ENCODE assay signal across 8 mouse cellular contexts in genomic region chr9:21030781-21031250, GRCm38 (mm10). TPM values are rescaled to one million over a fixed set of nuclear protein-coding genes. Genes with fewer than 3 reads are reported as not detected.
A peak's percentile ranks its signal among the peaks of the same experiment; 100 is the strongest.
DNase-seq lines count a peak whose midpoint lies in the region; ATAC-seq and TF ChIP-seq lines count a peak whose summit lies in the region.

No protein-coding gene starts in this region.

- under 1% methylated on average over 13 of the region's 13 CpGs for WGBS in cerebellum, adult 2 months
- WGBS in forebrain, embryonic 16.5 days = 0% methylated on average over 13 of the region's 13 CpGs
- under 1% methylated on average over 13 of the region's 13 CpGs for WGBS in lung, adult 2 months
- under 1% methylated on average over 13 of the region's 13 CpGs for WGBS in neural tube, embryonic 15.5 days

- H3K9ac ChIP-seq in forebrain, embryonic 16.5 days (replicated peaks; ENCODE audit: low read depth, low read length) = no peak overlapping the region
- peak overlapping the region; percentile 47; the same call in 1 of the 2 replicates for H3K9ac ChIP-seq in neural tube, embryonic 15.5 days (replicated peaks)

- peak overlapping the region; percentile 44 for H3K4me3 ChIP-seq in cerebellum, adult 2 months (replicated peaks; ENCODE audit: insufficient read depth, low read depth, low read length)
- peak overlapping the region; percentile 61 for H3K4me3 ChIP-seq in forebrain, embryonic 16.5 days (replicated peaks; ENCODE audit: low read length)
- peak overlapping the region; percentile 84 for H3K4me3 ChIP-seq in layer of hippocampus, adult 2 months
- peak overlapping the region; percentile 72 for H3K4me3 ChIP-seq in lung, adult 2 months (replicated peaks; ENCODE audit: extremely low read depth, low read depth, low read length)
- H3K4me3 ChIP-seq in neural tube, embryonic 15.5 days (replicated peaks) = peak overlapping the region; percentile 48

- peaks cover 9% of the 10 kb centered on the region for H3K4me1 ChIP-seq in cerebellum, adult 2 months (ENCODE audit: control insufficient read depth, insufficient read depth, low read length)
- peaks cover 42% of the 10 kb centered on the region for H3K4me1 ChIP-seq in forebrain, embryonic 16.5 days (replicated peaks; ENCODE audit: control insufficient read depth, insufficient read depth, low read length)
- H3K4me1 ChIP-seq in lung, adult 2 months (ENCODE audit: control insufficient read depth, insufficient read depth, low read length) = peaks cover 14% of the 10 kb centered on the region
- peaks cover 66% of the 10 kb centered on the region for H3K4me1 ChIP-seq in neural tube, embryonic 15.5 days

- no peaks in the 10 kb centered on the region for H3K36me3 ChIP-seq in forebrain, embryonic 16.5 days (ENCODE audit: control insufficient read depth, insufficient read depth)
- H3K36me3 ChIP-seq in neural tube, embryonic 15.5 days = no peaks in the 10 kb centered on the region

- peak; percentile 37 for ATAC-seq in forebrain, embryonic 16.5 days
- ATAC-seq in neural tube, embryonic 15.5 days (ENCODE audit: low FRiP score) = peak; percentile 62

- H3K27me3 ChIP-seq in cerebellum, adult 2 months (ENCODE audit: control insufficient read depth, insufficient read depth, low read length) = no peaks in the 10 kb centered on the region; the same call in 1 of the 2 replicates
- peaks cover 64% of the 10 kb centered on the region for H3K27me3 ChIP-seq in forebrain, embryonic 16.5 days (replicated peaks; ENCODE audit: control insufficient read depth, insufficient read depth, low read length)
- H3K27me3 ChIP-seq in neural tube, embryonic 15.5 days (replicated peaks) = peaks cover 80% of the 10 kb centered on the region

- H3K4me2 ChIP-seq in forebrain, embryonic 16.5 days (ENCODE audit: low read length) = peak overlapping the region; percentile 99
- peak overlapping the region; percentile 86 for H3K4me2 ChIP-seq in neural tube, embryonic 15.5 days

- no peaks in the 10 kb centered on the region for H3K9me3 ChIP-seq in forebrain, embryonic 16.5 days (ENCODE audit: control insufficient read depth, low read length)
- H3K9me3 ChIP-seq in neural tube, embryonic 15.5 days (replicated peaks) = no peaks in the 10 kb centered on the region

- TF ChIP-seq POLR2A in cerebellum, adult 2 months (IDR thresholded peaks at IDR 0.05; ENCODE audit: borderline replicate concordance, insufficient read depth, low read length) = no peak
- no peak for TF ChIP-seq POLR2A in lung, adult 2 months (IDR thresholded peaks at IDR 0.05; ENCODE audit: borderline replicate concordance, extremely low read depth, low read depth, low read length)

- H3K27ac ChIP-seq in cerebellum, adult 2 months (ENCODE audit: insufficient read depth, low read length) = no peak overlapping the region
- H3K27ac ChIP-seq in forebrain, embryonic 16.5 days (ENCODE audit: low read length) = no peak overlapping the region
- peak overlapping the region; percentile 98 for H3K27ac ChIP-seq in layer of hippocampus, adult 2 months
- peak overlapping the region; percentile 34; the same call in 1 of the 2 replicates for H3K27ac ChIP-seq in neural tube, embryonic 15.5 days (replicated peaks)

- peak; percentile 87 for DNase-seq in MN1 (ENCODE audit: low spot score)
- peak; percentile 76 to 80 for DNase-seq in cerebellum, adult 2 months
- DNase-seq in heart, postnatal 4 days = peak; percentile 92
- DNase-seq in layer of hippocampus, adult 2 months (ENCODE audit: low spot score in 2 of 2) = peak; percentile 83 to 89
- DNase-seq in lung, adult 2 months = peak; percentile 76
- DNase-seq in testis, postnatal 14 days (ENCODE audit: low spot score) = peak; percentile 84

- TF ChIP-seq CTCF in cerebellum, adult 2 months (IDR thresholded peaks at IDR 0.05; ENCODE audit: borderline replicate concordance, insufficient read depth, low read depth, low read length) = peak; percentile 22; the same call in 1 of the 2 replicates
- peak; percentile 73 for TF ChIP-seq CTCF in layer of hippocampus, adult 2 months (conservative IDR thresholded peaks at IDR 0.05)
- peak; percentile 61 for TF ChIP-seq CTCF in lung, adult 2 months (IDR thresholded peaks at IDR 0.05; ENCODE audit: insufficient read depth, low read length)

RNA-seq across cellular contexts. Expression of gene Icam5, which starts 1.1 kb away (rescaled TPM):
- 1.6 and 2.5 TPM in 2 replicates for polyA plus RNA-seq in cerebellum, adult 2 months (2012; rRNA removed)
- 2.3 and 2.4 TPM in 2 replicates for polyA plus RNA-seq in forebrain, embryonic 16.5 days (2015; fragmentation: Nextera tagmentation; extraction: Ambion mirVana)
- total RNA-seq in heart, postnatal 4 days (2021) = not detected
- 100 to 1,000 TPM; 363 to 382 TPM for total RNA-seq in layer of hippocampus, adult 2 months (2021)
- polyA plus RNA-seq in lung, adult 2 months (2012; rRNA removed) = 0.69 and 0.77 TPM in 2 replicates
- polyA plus RNA-seq in neural tube, embryonic 15.5 days (2015; fragmentation: Nextera tagmentation; extraction: Ambion mirVana) = 1.8 and 2.0 TPM in 2 replicates

RNA-seq across cellular contexts. Expression of gene Icam4, which starts 1.6 kb away (rescaled TPM):
- polyA plus RNA-seq in cerebellum, adult 2 months (2012; rRNA removed) = 0.32 and 0.65 TPM in 2 replicates
- not detected in 2 replicates for polyA plus RNA-seq in forebrain, embryonic 16.5 days (2015; fragmentation: Nextera tagmentation; extraction: Ambion mirVana)
- total RNA-seq in heart, postnatal 4 days (2021) = under 1 TPM; 0.27 to 0.93 TPM
- total RNA-seq in layer of hippocampus, adult 2 months (2021) = under 1 TPM; 0.83 to 0.84 TPM
- 1.8 and 1.9 TPM in 2 replicates for polyA plus RNA-seq in lung, adult 2 months (2012; rRNA removed)
- 0.54 TPM in 1 of 2 replicates, not detected in the other for polyA plus RNA-seq in neural tube, embryonic 15.5 days (2015; fragmentation: Nextera tagmentation; extraction: Ambion mirVana)

RNA-seq across cellular contexts. Expression of gene Icam1, which starts 15.0 kb away (rescaled TPM):
- polyA plus RNA-seq in cerebellum, adult 2 months (2012; rRNA removed) = 1.4 and 1.6 TPM in 2 replicates
- 3.3 and 4.5 TPM in 2 replicates for polyA plus RNA-seq in forebrain, embryonic 16.5 days (2015; fragmentation: Nextera tagmentation; extraction: Ambion mirVana)
- total RNA-seq in heart, postnatal 4 days (2021) = 1 to 10 TPM; 8.0 to 8.5 TPM
- 1 to 10 TPM; 2.6 to 2.8 TPM for total RNA-seq in layer of hippocampus, adult 2 months (2021)
- polyA plus RNA-seq in lung, adult 2 months (2012; rRNA removed) = 332 and 372 TPM in 2 replicates
- polyA plus RNA-seq in neural tube, embryonic 15.5 days (2015; fragmentation: Nextera tagmentation; extraction: Ambion mirVana) = 4.2 and 16.9 TPM in 2 replicates

RNA-seq across cellular contexts. Expression of gene Mrpl4, which starts 28.3 kb away (rescaled TPM):
- 135 and 139 TPM in 2 replicates for polyA plus RNA-seq in cerebellum, adult 2 months (2012; rRNA removed)
- polyA plus RNA-seq in forebrain, embryonic 16.5 days (2015; fragmentation: Nextera tagmentation; extraction: Ambion mirVana) = 109 and 113 TPM in 2 replicates
- total RNA-seq in heart, postnatal 4 days (2021) = 10 to 100 TPM; 85.7 to 98.0 TPM
- total RNA-seq in layer of hippocampus, adult 2 months (2021) = 10 to 100 TPM; 63.8 to 64.6 TPM
- polyA plus RNA-seq in lung, adult 2 months (2012; rRNA removed) = 113 and 130 TPM in 2 replicates
- 114 and 123 TPM in 2 replicates for polyA plus RNA-seq in neural tube, embryonic 15.5 days (2015; fragmentation: Nextera tagmentation; extraction: Ambion mirVana)

RNA-seq across cellular contexts. Expression of gene Zglp1, which starts 36.1 kb away (rescaled TPM):
- polyA plus RNA-seq in cerebellum, adult 2 months (2012; rRNA removed) = 1.0 TPM in 1 of 2 replicates, not detected in the other
- 0.25 and 1.7 TPM in 2 replicates for polyA plus RNA-seq in forebrain, embryonic 16.5 days (2015; fragmentation: Nextera tagmentation; extraction: Ambion mirVana)
- total RNA-seq in heart, postnatal 4 days (2021) = not detected
- under 1 TPM in 1 of 2 experiments, not detected in 1; 0.71 TPM for total RNA-seq in layer of hippocampus, adult 2 months (2021)
- not detected in 2 replicates for polyA plus RNA-seq in lung, adult 2 months (2012; rRNA removed)
- 1.00 and 1.6 TPM in 2 replicates for polyA plus RNA-seq in neural tube, embryonic 15.5 days (2015; fragmentation: Nextera tagmentation; extraction: Ambion mirVana)

Comparison
In these comparisons a context has a peak if more than half of its experiments do, and no peak if none do; other contexts are left out.
1. H3K27ac ChIP-seq: peak in layer of hippocampus, adult 2 months (single experiment) and neural tube, embryonic 15.5 days (single experiment); none in cerebellum, adult 2 months (single experiment) and forebrain, embryonic 16.5 days (single experiment).
2. CTCF ChIP-seq: peak in every context shown above with its lines; median percentile 73 in layer of hippocampus, adult 2 months; 61 in lung, adult 2 months; 22 in cerebellum, adult 2 months.
3. RNA of gene Icam1, which starts 15.0 kb away (polyA plus RNA-seq): 332 to 372 TPM in lung, adult 2 months; 4.2 to 16.9 TPM in neural tube, embryonic 15.5 days, 3.3 to 4.5 TPM in forebrain, embryonic 16.5 days and 1.4 to 1.6 TPM in cerebellum, adult 2 months; every median in the first group is over 10 times any median in the second.
4. Peak in every context shown above with its lines, with median percentiles within 50 percentile points of each other: DNase-seq and H3K4me3 ChIP-seq.